Mouse (Mus musculus): ENCODE results near the gene Nf2. TPM values are rescaled to one million over a fixed set of nuclear protein-coding genes. Genes with fewer than 3 reads are reported as not detected.
A peak's percentile ranks its signal among the peaks of the same experiment; 100 is the strongest.

Nf2 gene
- polyA plus RNA-seq, 1 experiment from 2014 or later = 13.5 TPM

DNA sequence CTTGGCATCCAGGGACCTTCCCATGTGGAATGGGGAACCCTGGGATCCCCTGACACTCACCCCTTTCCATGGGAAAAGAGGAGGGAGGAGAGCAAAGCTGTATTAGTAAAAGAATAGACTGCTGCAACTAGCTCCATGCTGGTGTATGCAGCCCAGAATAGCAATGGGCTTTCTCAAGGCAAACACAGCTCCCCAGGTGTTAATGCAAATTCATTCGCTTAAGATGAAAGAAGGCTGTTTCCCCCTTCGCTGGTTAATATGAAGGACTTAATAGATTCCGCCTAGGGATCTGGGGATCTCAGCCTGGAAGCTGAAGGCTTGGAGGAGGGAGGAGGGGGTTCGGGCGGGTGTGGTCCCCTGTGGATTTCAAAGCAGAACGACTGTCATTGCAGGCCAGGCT, 87.3 kb downstream of the Nf2 start:
- Histone ChIP-seq H3K9me3 (replicated peaks) (no peaks in the 10 kb centered on the region), H3K36me3 (replicated peaks) (no peaks in the 10 kb centered on the region), H3K9ac (no peak overlapping the region), H3K4me2 (no peak overlapping the region), H3K27me3 (peaks cover 29% of the 10 kb centered on the region), H3K4me3 (replicated peaks) (no peak overlapping the region), H3K27ac (replicated peaks) (no peak overlapping the region), H3K4me1 (replicated peaks) (no peaks in the 10 kb centered on the region)
- WGBS (ENCODE audit: insufficient replicate concordance) = 24% methylated on average over 6 of the region's 6 CpGs
- ATAC-seq (ENCODE audit: insufficient read depth) = no peak

GRCm38 (mm10) chr11:4760438-4760837, 88.9 kb downstream of the Nf2 start:
- no peaks in the 10 kb centered on the region for H3K4me1 ChIP-seq (replicated peaks)
- no peak for ATAC-seq (ENCODE audit: insufficient read depth)
- H3K9ac ChIP-seq = no peak overlapping the region
- H3K27me3 ChIP-seq = peaks cover 29% of the 10 kb centered on the region
- H3K4me3 ChIP-seq (replicated peaks) = no peak overlapping the region
- WGBS (ENCODE audit: insufficient replicate concordance) = 24% methylated on average over 4 of the region's 4 CpGs
- no peak overlapping the region for H3K27ac ChIP-seq (replicated peaks)
- no peak overlapping the region for H3K4me2 ChIP-seq
- no peaks in the 10 kb centered on the region for H3K36me3 ChIP-seq (replicated peaks)
- no peaks in the 10 kb centered on the region for H3K9me3 ChIP-seq (replicated peaks)

GRCm38 (mm10) chr11:4757789-4758158, 91.6 kb downstream of the Nf2 start:
- Histone ChIP-seq H3K4me1 (replicated peaks) (no peaks in the 10 kb centered on the region), H3K27ac (replicated peaks) (no peak overlapping the region), H3K27me3 (peaks cover 23% of the 10 kb centered on the region), H3K9me3 (replicated peaks) (no peaks in the 10 kb centered on the region; the same call in 1 of the 2 replicates), H3K4me2 (no peak overlapping the region), H3K9ac (no peak overlapping the region), H3K4me3 (replicated peaks) (no peak overlapping the region), H3K36me3 (replicated peaks) (no peaks in the 10 kb centered on the region)
- no peak for ATAC-seq (ENCODE audit: insufficient read depth)
- 31% methylated on average over 4 of the region's 4 CpGs for WGBS (ENCODE audit: insufficient replicate concordance)

DNA sequence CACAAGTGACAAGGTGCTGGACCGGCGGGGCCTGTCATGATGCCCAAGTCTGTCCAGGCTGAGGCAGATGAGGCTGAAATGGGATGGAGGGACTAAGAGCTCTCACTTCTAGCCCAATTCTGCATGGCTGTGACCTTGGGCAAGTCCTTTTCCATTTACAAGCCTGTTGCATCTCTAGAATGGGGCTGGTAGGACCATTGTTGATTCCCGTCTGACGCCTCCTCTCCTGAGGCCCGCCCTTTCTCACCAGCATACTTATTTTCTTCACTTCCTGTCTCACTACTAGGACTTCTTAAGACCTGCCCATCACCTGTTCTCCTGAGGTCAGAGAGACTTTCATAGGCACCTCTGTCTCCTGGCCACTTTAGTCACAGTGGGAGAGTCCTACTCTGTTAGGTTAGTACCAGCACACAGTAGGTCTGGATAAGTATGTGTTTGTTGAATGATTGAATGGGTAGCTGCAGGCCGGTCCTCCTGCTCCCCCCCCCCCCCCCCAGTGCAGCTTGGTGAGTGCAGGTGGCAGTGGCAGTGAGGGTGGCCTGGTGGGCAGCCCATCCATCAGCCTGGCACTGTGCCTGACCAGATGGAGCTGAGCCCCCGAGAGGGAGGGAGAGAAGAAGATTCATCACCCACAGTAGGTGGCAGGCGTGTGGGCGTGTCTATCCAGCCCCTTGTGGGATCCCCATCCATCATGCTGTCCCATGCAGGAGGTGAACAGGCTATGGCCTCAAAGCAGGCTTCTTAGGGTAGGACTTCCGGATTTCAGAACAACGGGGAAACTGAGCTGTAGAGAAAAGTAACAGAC, 92.2 kb downstream of the Nf2 start:
- Histone ChIP-seq H3K27me3 (peaks cover 18% of the 10 kb centered on the region), H3K4me1 (replicated peaks) (no peaks in the 10 kb centered on the region)
- 54% methylated on average over 11 of the region's 11 CpGs for WGBS (ENCODE audit: insufficient replicate concordance)

GRCm38 (mm10) chr11:4756460-4756859, 92.9 kb downstream of the Nf2 start:
- H3K27ac ChIP-seq (replicated peaks) = no peak overlapping the region
- WGBS (ENCODE audit: insufficient replicate concordance) = 59% methylated on average over 9 of the region's 9 CpGs
- no peaks in the 10 kb centered on the region; the same call in 1 of the 2 replicates for H3K9me3 ChIP-seq (replicated peaks)
- no peak overlapping the region for H3K4me3 ChIP-seq (replicated peaks)
- no peaks in the 10 kb centered on the region for H3K4me1 ChIP-seq (replicated peaks)
- no peaks in the 10 kb centered on the region for H3K36me3 ChIP-seq (replicated peaks)
- peaks cover 11% of the 10 kb centered on the region; the same call in 1 of the 2 replicates for H3K27me3 ChIP-seq
- no peak overlapping the region for H3K9ac ChIP-seq
- no peak overlapping the region for H3K4me2 ChIP-seq
- no peak for ATAC-seq (ENCODE audit: insufficient read depth)

More for the DNA sequence above, 92.2 kb downstream of the Nf2 start:
- ATAC-seq (ENCODE audit: insufficient read depth) = no peak
- H3K36me3 ChIP-seq (replicated peaks) = no peaks in the 10 kb centered on the region
- H3K9ac ChIP-seq = no peak overlapping the region
- H3K9me3 ChIP-seq (replicated peaks) = no peaks in the 10 kb centered on the region; the same call in 1 of the 2 replicates
- no peak overlapping the region for H3K27ac ChIP-seq (replicated peaks)
- no peak overlapping the region for H3K4me3 ChIP-seq (replicated peaks)
- H3K4me2 ChIP-seq = no peak overlapping the region

DNA sequence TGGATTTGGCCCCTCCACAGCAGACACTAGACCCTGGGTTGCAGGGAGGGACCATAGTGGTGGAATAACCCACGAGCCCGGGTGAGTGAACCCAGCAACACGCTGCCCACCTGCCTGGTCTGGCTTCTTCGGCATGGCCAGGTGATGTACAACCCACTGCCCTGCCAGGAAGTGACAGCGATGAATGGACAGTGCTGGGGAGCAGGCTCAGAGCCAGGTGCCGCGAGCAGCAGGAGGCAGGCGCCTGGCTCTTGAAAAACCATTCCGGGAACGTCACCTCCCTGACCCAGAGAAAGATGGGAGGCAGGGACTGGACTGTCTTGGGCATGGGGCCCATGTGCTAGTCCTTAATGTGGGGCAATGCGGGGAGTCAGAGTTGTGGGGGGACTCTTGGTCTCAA, 94.5 kb downstream of the Nf2 start:
- Histone ChIP-seq H3K4me3 (replicated peaks) (no peak overlapping the region), H3K9me3 (replicated peaks) (no peaks in the 10 kb centered on the region; the same call in 1 of the 2 replicates), H3K9ac (no peak overlapping the region), H3K4me2 (no peak overlapping the region), H3K4me1 (replicated peaks) (no peaks in the 10 kb centered on the region), H3K27ac (replicated peaks) (no peak overlapping the region), H3K27me3 (peaks cover 18% of the 10 kb centered on the region), H3K36me3 (replicated peaks) (no peaks in the 10 kb centered on the region)
- no peak for ATAC-seq (ENCODE audit: insufficient read depth)
- 67% methylated on average over 11 of the region's 11 CpGs for WGBS (ENCODE audit: insufficient replicate concordance)

GRCm38 (mm10) chr11:4754036-4754435, 95.3 kb downstream of the Nf2 start:
- Histone ChIP-seq H3K9me3 (replicated peaks) (no peaks in the 10 kb centered on the region; the same call in 1 of the 2 replicates), H3K4me2 (no peak overlapping the region), H3K9ac (no peak overlapping the region), H3K4me1 (replicated peaks) (no peaks in the 10 kb centered on the region), H3K36me3 (replicated peaks) (no peaks in the 10 kb centered on the region), H3K27me3 (peaks cover 27% of the 10 kb centered on the region), H3K4me3 (replicated peaks) (no peak overlapping the region), H3K27ac (replicated peaks) (no peak overlapping the region)
- ATAC-seq (ENCODE audit: insufficient read depth) = no peak
- 75% methylated on average over 3 of the region's 3 CpGs for WGBS (ENCODE audit: insufficient replicate concordance)

GRCm38 (mm10) chr11:4752836-4753235, 96.5 kb downstream of the Nf2 start:
- Histone ChIP-seq H3K27ac (replicated peaks) (no peak overlapping the region), H3K4me3 (replicated peaks) (no peak overlapping the region), H3K27me3 (peaks cover 39% of the 10 kb centered on the region), H3K4me1 (replicated peaks) (no peaks in the 10 kb centered on the region), H3K9ac (no peak overlapping the region), H3K36me3 (replicated peaks) (no peaks in the 10 kb centered on the region), H3K4me2 (no peak overlapping the region), H3K9me3 (replicated peaks) (no peaks in the 10 kb centered on the region; the same call in 1 of the 2 replicates)
- no peak for ATAC-seq (ENCODE audit: insufficient read depth)
- 45% methylated on average over 10 of the region's 10 CpGs for WGBS (ENCODE audit: insufficient replicate concordance)

DNA sequence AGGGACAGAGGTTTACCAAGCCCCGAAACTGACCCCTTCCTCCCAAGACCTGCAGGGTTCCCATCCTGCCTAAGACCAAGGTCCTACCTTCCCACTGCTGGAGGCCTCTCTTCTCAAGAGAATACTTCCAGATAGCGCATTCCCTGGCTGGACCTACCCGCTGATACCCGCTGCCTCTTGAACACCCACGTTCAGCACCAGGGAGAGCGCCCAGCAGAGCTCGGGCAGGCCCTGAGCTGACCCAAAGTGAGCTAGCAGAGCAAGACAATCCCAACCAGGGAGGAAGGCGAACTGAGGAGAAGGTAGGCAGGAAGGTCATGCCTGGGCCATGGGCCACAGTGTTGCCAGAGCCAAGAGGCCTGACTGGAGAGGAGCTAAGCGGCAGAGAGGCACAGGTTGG, 99.1 kb downstream of the Nf2 start:
- H3K4me3 ChIP-seq (replicated peaks) = no peak overlapping the region
- no peak overlapping the region for H3K4me2 ChIP-seq
- H3K27me3 ChIP-seq = peaks cover 64% of the 10 kb centered on the region
- ATAC-seq (ENCODE audit: insufficient read depth) = no peak
- H3K9ac ChIP-seq = no peak overlapping the region
- no peaks in the 10 kb centered on the region for H3K36me3 ChIP-seq (replicated peaks)
- 3% methylated on average over 9 of the region's 9 CpGs for WGBS (ENCODE audit: insufficient replicate concordance)
- H3K9me3 ChIP-seq (replicated peaks) = no peaks in the 10 kb centered on the region; the same call in 1 of the 2 replicates
- peaks cover 11% of the 10 kb centered on the region for H3K4me1 ChIP-seq (replicated peaks)
- H3K27ac ChIP-seq (replicated peaks) = no peak overlapping the region

GRCm38 (mm10) chr11:4747285-4747684, 102.1 kb downstream of the Nf2 start:
- no peaks in the 10 kb centered on the region for H3K9me3 ChIP-seq (replicated peaks)
- no peak overlapping the region for H3K27ac ChIP-seq (replicated peaks)
- peak overlapping the region; percentile 41; the same call in 1 of the 2 replicates for H3K4me3 ChIP-seq (replicated peaks)
- peak overlapping the region; percentile 65 for H3K4me2 ChIP-seq
- no peaks in the 10 kb centered on the region for H3K36me3 ChIP-seq (replicated peaks)
- H3K4me1 ChIP-seq (replicated peaks) = peaks cover 11% of the 10 kb centered on the region
- no peak for ATAC-seq (ENCODE audit: insufficient read depth)
- peaks cover 90% of the 10 kb centered on the region for H3K27me3 ChIP-seq
- H3K9ac ChIP-seq = no peak overlapping the region
- 3% methylated on average over 12 of the region's 12 CpGs for WGBS (ENCODE audit: insufficient replicate concordance)

DNA sequence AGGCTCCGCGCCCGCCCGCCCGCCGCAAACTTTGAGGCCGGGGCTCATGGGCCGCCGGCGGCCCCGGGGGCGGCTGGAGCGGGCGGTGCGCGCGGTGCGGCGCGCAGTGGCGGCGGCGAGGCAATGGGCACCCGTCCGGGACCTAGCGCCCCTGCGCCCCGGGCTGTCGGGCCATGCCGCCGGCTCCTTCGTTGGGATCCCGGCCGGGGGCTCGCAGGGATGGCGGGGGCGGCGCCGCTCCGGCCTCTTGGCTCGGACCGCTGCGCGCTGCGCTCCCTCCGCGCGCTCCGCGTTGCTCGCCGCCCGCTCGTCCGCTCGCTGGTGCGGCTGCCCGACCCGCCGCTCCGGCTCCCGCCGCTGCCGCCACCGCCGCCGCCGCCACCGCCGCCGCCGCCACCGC, 102.6 kb downstream of the Nf2 start, which contains the start of gene Cabp7:
Gene Cabp7, minus strand, starts transcription at position 46 of the 400 bp plus-strand sequence.
- no peak for ATAC-seq (ENCODE audit: insufficient read depth)
- H3K9ac ChIP-seq = no peak within 1 kb of the TSS
- under 1% methylated on average over 45 of the region's 73 CpGs for WGBS (ENCODE audit: insufficient replicate concordance)

More for the DNA sequence above, 102.6 kb downstream of the Nf2 start, which contains the start of gene Cabp7:
- Histone ChIP-seq H3K27ac (replicated peaks) (no peak within 1 kb of the TSS), H3K36me3 (replicated peaks) (no peaks in the 10 kb centered on the region), H3K9me3 (replicated peaks) (no peaks in the 10 kb centered on the region), H3K4me1 (replicated peaks) (peaks cover 11% of the 10 kb centered on the region), H3K4me2 (peak within 1 kb of the TSS; percentile 65), H3K4me3 (replicated peaks) (peak within 1 kb of the TSS; percentile 41), H3K27me3 (peaks cover 95% of the 10 kb centered on the region)

All from liver, embryonic 15.5 days (tissue).